Mouse (Mus musculus): Measurements from ENCODE around the gene Sugp2.

DNA sequence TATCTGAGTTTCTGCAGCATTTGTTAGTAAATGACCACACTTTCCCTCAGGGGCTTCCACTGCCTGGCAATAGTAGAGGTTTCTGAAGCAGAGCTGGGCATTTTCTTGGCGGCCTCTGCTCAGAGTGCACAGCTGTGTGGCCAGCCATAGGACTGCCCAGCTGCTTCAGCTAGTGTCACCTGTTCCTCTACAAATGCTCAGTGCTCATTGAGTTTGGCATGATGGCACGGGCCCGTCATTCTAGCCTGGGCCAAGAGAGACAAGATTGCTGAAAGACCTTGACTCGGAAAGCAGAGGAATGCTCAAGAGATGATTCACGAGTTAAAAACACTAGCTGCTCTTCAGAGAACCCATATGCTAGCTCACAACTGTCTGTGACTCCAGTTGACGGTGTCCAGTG, 12.6 kb downstream of the Sugp2 start:
- TF ChIP-seq CTCF (IDR thresholded peaks at IDR 0.05; ENCODE audit: borderline replicate concordance, extremely low read depth, insufficient read depth, insufficient read length) (no peak), POLR2A (IDR thresholded peaks at IDR 0.05; ENCODE audit: borderline replicate concordance, extremely low read depth, insufficient read depth, insufficient read length, poor library complexity, severe bottlenecking) (no peak)

All from brain, embryonic 14.5 days (tissue).